Mouse (Mus musculus): ENCODE measurements around the gene Dhx35.

DNA sequence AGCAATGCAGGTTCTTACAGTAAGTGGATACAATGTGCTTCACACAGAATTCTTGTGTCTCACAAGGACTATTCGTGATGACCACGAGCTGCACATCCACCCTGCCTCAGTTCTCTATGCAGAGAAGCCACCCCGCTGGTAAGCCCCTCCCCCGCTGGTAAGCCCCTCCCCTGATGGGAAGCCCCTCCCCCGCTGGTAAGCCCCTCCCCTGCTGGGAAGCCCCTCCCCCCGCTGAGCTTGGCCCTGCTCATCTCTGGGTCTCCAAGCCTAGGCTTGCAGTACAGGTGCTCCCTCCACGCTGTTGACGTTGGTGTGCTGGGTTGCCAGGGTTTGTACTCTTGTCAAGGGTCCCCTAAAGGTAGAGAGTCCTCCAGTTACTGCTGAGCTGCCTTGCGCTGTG lies 54.8 kb downstream of the Dhx35 start:
- TF ChIP-seq CTCF (IDR thresholded peaks at IDR 0.05; ENCODE audit: low read depth, low read length) (no peak), POLR2A (IDR thresholded peaks at IDR 0.05; ENCODE audit: extremely low read depth, insufficient read depth, low read length) (no peak)

Measured in liver, adult 2 months (tissue).